Mouse (Mus musculus): ENCODE data around the gene Tardbp. TPM values are rescaled to one million over a fixed set of nuclear protein-coding genes. Genes with fewer than 3 reads are reported as not detected.

Tardbp gene
- polyA plus RNA-seq, 1 experiment from 2014 or later = 216 TPM

DNA sequence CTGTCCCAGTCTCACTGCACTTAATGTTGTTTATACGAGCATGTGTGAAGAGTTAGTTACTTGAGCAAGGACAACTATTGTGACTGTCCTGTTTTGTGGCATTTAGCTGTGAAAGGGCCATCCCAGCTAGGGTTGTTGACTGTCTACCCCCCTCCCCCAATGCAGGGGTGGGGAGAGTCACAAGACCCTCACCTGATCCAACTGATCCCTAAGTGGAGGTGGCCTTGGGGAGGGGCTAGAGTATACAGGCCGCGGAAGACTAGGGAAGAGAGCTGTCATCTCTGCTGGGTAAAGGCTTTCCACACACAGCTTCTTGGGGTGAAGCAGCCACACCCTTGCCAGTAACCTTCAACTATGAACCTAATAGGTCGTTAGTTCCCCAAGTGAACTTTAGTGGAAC, 26.5 kb downstream of the Tardbp start:
- ATAC-seq (no peak), DNase-seq (ENCODE audit: low read depth, low spot score) (no peak)
- CTCF ChIA-PET = no interaction called here
- POLR2A ChIA-PET = interaction anchor here (0.6 kb wide), 1 partner anchor 430 kb away, joined by 6 read pairs; no protein-coding TSS in a partner anchor
- no peak for TF ChIP-seq CTCF (IDR thresholded peaks at IDR 0.05)
- H3K27me3 ChIP-seq = no peaks in the 10 kb centered on the region
- in situ Hi-C loops (cut with MboI; ENCODE audit: low pct_unique_long_range_greater_than_20kb) = loop anchor here (5.0 kb wide), 1 partner anchor 428 kb away; no protein-coding TSS in a partner anchor

- ATAC-seq (no peak), DNase-seq (ENCODE audit: low read depth, low spot score) (no peak)
- ChIA-PET POLR2A (no interaction called here), CTCF (no interaction called here)
- no peak for TF ChIP-seq CTCF (IDR thresholded peaks at IDR 0.05)
- no peaks in the 10 kb centered on the region for H3K27me3 ChIP-seq
- in situ Hi-C loops (cut with MboI; ENCODE audit: low pct_unique_long_range_greater_than_20kb) = no loop called here
These were observed 28.0 kb downstream of the Tardbp start for GRCm38 (mm10) chr4:148598826-148599225.

DNA sequence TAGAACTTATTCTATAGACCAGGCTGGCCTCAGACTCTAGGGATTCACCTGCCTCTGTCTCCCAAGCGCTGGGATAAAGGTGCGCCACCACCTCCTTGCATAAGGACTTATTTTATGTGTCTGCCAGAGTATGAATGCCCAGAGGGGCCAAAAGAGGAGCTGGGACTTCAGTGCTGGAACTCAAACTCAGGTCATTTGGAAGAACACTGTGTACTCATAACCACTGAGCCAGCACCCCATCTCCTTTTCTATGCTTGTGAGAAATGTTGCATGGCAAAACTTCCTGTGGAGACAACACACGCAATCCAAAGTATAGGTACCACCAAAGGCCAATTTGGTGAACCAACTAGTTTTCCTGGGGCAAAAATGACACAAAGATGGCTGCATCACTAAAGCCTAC, 30.1 kb downstream of the Tardbp start:
- in situ Hi-C loops (cut with MboI; ENCODE audit: low pct_unique_long_range_greater_than_20kb) = no loop called here
- no peak for ATAC-seq
- ChIA-PET CTCF (no interaction called here), POLR2A (no interaction called here)
- DNase-seq (ENCODE audit: low read depth, low spot score) = no peak
- no peak for TF ChIP-seq CTCF (IDR thresholded peaks at IDR 0.05)
- H3K27me3 ChIP-seq = no peaks in the 10 kb centered on the region

DNA sequence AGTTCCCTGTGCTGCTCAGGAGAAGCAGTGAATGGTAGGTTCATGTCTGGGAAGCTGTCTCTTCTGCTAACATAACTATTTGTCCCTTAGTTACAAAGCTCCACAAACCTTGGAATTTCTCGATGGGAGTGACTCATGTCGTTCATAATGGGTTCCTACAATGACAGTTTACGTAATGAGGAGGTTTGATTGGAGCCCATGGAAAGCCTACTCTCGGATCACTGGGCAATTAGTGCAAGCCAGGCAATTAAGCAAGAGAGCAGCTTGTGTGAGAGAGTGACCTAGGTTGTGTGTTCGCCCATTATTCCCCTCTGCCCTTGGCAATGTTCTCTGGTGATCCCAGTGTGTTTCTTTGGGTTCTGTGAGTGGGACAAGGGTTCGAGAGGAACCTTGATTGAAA, 30.9 kb downstream of the Tardbp start:
- TF ChIP-seq CTCF (IDR thresholded peaks at IDR 0.05) = no peak
- no peaks in the 10 kb centered on the region for H3K27me3 ChIP-seq
- DNase-seq (ENCODE audit: low read depth, low spot score) = no peak
- ChIA-PET CTCF (no interaction called here), POLR2A (no interaction called here)
- no peak for ATAC-seq
- in situ Hi-C loops (cut with MboI; ENCODE audit: low pct_unique_long_range_greater_than_20kb) = no loop called here

DNA sequence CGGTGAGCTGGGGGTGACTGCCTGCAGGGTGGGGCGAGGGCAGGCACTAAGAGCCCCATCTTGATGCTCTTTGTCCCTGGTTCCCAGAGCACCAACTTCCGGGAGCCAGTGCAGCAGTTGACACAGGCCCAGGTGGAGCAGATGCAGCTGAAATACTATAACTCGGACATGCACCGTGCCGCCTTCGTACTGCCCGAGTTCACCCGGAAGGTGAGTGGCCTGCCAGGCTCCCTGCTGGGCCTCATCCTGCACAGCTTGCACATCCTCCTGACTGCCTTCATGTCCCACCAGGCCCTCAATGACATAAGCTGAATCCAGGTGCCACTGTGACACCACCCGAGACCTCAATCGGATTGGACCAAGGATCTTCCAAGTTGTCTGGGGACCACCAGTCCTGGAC, 32.8 kb downstream of the Tardbp start:
- no peak for TF ChIP-seq CTCF (IDR thresholded peaks at IDR 0.05)
- CTCF ChIA-PET = interaction anchor here (2.3 kb wide), 1 partner anchor 10 kb away, joined by 6 read pairs; no protein-coding TSS in a partner anchor
- POLR2A ChIA-PET = no interaction called here
- DNase-seq (ENCODE audit: low read depth, low spot score) = no peak
- ATAC-seq = no peak
- H3K27me3 ChIP-seq = no peaks in the 10 kb centered on the region
- in situ Hi-C loops (cut with MboI; ENCODE audit: low pct_unique_long_range_greater_than_20kb) = no loop called here

- CTCF ChIA-PET = interaction anchor here (1.1 to 2.3 kb wide), 6 partner anchors 11 to 91 kb away, joined by 3 to 6 read pairs (median 4); no protein-coding TSS in a partner anchor
- H3K27me3 ChIP-seq = no peaks in the 10 kb centered on the region
- in situ Hi-C loops (cut with MboI; ENCODE audit: low pct_unique_long_range_greater_than_20kb) = no loop called here
- DNase-seq (ENCODE audit: low read depth, low spot score) = no peak
- peak; percentile 27 for ATAC-seq
- POLR2A ChIA-PET = no interaction called here
- no peak for TF ChIP-seq CTCF (IDR thresholded peaks at IDR 0.05)
These were observed 35.0 kb downstream of the Tardbp start for GRCm38 (mm10) chr4:148591637-148592380.

GRCm38 (mm10) chr4:148591171-148591630, 35.6 kb downstream of the Tardbp start, which contains the start of gene Srm:
TSS of gene Srm (plus strand) at chr4:148591503.
- DNase-seq (ENCODE audit: low read depth, low spot score) (peak; percentile 75), ATAC-seq (peak; percentile 99)
- H3K27me3 ChIP-seq = no peaks in the 10 kb centered on the region
- ChIA-PET POLR2A (no interaction called here), CTCF (interaction anchor here (0.8 to 1.3 kb wide), 4 partner anchors 14 to 82 kb away, joined by 3 to 4 read pairs (median 4); no protein-coding TSS in a partner anchor)
- TF ChIP-seq CTCF (IDR thresholded peaks at IDR 0.05) = no peak
- in situ Hi-C loops (cut with MboI; ENCODE audit: low pct_unique_long_range_greater_than_20kb) = no loop called here

DNA sequence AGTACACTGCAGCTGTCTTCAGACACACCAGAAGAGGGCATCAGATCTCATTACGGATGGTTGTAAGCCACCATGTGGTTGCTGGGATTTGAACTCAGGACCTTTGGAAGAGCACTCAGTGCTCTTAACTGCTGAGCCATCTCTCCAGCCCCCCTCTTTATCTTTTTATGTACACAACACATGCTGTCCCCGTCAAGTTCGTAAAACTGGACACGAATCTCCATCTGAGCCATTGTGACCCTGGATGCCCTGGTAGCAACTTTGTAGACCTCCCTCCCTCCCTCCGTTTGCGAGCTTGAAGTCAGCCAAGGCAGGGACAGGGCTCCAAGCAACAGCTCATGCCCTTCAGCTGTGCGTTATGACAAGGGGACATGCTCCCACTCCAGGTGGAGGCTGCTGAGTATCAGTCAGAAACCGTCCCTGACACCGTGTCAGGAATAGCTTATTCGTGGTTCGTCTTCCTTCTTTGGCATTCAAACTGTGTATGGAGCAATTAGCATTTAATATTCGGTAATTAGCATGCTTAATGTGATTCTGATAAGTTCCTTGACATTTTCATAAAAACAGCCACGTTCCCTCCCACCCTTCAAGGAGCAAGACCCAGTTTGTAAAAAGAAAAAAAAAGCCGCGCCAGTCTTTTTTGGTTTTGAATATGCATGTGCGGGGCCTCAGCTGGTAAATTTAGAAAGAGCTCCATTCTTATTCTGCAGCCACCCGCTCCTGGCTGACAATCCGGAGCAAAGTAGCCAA, 36.2 kb downstream of the Tardbp start:
- DNase-seq (ENCODE audit: low read depth, low spot score) (no peak), ATAC-seq (no peak)
- ChIA-PET POLR2A (no interaction called here), CTCF (interaction anchor here (0.8 to 1.3 kb wide), 3 partner anchors 14 to 81 kb away, joined by 3 to 4 read pairs (median 4); no protein-coding TSS in a partner anchor)
- H3K27me3 ChIP-seq = no peaks in the 10 kb centered on the region
- TF ChIP-seq CTCF (IDR thresholded peaks at IDR 0.05) = no peak
- in situ Hi-C loops (cut with MboI; ENCODE audit: low pct_unique_long_range_greater_than_20kb) = no loop called here

DNA sequence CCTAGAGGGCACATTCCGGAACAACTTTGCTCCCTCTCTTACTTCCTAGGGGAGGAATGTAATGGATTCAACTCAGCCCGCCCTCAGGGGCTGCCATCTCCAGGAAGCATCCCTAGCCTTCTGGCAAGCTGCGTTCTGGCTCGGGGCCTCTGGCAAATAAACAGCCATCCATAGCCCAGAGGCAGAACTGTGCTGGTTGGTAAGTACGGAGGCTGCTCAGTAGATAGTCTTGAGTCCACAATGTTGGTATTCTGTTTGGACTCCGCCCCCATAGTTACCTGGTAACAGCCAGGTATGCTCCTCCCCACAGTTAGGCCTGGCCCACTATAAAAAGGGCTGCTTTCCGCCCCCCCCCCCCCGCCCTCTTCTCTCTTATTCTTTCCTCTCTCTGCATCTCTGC, 37.3 kb downstream of the Tardbp start:
- ATAC-seq (no peak), DNase-seq (ENCODE audit: low read depth, low spot score) (no peak)
- TF ChIP-seq CTCF (IDR thresholded peaks at IDR 0.05) = no peak
- POLR2A ChIA-PET = no interaction called here
- CTCF ChIA-PET = no interaction called here
- H3K27me3 ChIP-seq = no peaks in the 10 kb centered on the region
- in situ Hi-C loops (cut with MboI; ENCODE audit: low pct_unique_long_range_greater_than_20kb) = no loop called here

DNA sequence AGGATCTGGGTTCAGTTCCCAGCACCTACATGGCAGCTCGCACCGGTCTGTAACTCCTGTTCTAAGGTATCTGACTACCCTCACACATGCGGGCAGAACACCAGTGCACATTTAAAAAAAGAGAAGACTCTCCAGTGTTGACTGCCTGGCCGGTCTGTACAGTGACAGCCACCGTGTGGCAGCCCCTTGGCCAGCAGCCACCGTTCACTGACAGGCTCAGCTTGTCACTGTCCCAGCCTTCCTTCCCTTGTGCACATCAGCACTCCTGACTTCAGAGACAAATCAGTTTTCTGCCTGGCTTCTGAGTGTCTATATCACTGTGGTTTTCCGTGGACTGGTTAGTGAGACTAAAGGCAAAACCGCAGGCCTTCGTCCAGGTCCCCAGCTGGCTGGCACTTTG, 38.0 kb downstream of the Tardbp start:
- no peaks in the 10 kb centered on the region for H3K27me3 ChIP-seq
- no peak for ATAC-seq
- ChIA-PET POLR2A (no interaction called here), CTCF (no interaction called here)
- DNase-seq (ENCODE audit: low read depth, low spot score) = no peak
- TF ChIP-seq CTCF (IDR thresholded peaks at IDR 0.05) = no peak
- in situ Hi-C loops (cut with MboI; ENCODE audit: low pct_unique_long_range_greater_than_20kb) = no loop called here

- DNase-seq (ENCODE audit: low read depth, low spot score) (no peak), ATAC-seq (no peak)
- no peaks in the 10 kb centered on the region for H3K27me3 ChIP-seq
- no peak for TF ChIP-seq CTCF (IDR thresholded peaks at IDR 0.05)
- in situ Hi-C loops (cut with MboI; ENCODE audit: low pct_unique_long_range_greater_than_20kb) = no loop called here
- ChIA-PET POLR2A (no interaction called here), CTCF (no interaction called here)
These were observed 40.2 kb downstream of the Tardbp start for GRCm38 (mm10) chr4:148586648-148587047.
